Mouse (Mus musculus): ENCODE results near the gene Slc22a21. TPM values are rescaled to one million over a fixed set of nuclear protein-coding genes. Genes with fewer than 3 reads are reported as not detected.
"Not testable (repeated sequence)": the region's sequence is repeated elsewhere in the genome, so short reads cannot be mapped to it uniquely, and the experiment has no call there.

The Slc22a21 gene
- 5.3 and 5.9 TPM in 2 replicates for total RNA-seq (2021)
- long read RNA-seq, partial matches to known transcripts: 0 of 4 reads
- long read RNA-seq, other reads (novel, unspliced or antisense): 3 of 4 reads

- peak; percentile 75 for DNase-seq
Measured at GRCm38 (mm10) chr11:53979788-53980621, at the start of gene Slc22a21. Gene Slc22a21 (minus strand): TSS chr11:53980332.

DNA sequence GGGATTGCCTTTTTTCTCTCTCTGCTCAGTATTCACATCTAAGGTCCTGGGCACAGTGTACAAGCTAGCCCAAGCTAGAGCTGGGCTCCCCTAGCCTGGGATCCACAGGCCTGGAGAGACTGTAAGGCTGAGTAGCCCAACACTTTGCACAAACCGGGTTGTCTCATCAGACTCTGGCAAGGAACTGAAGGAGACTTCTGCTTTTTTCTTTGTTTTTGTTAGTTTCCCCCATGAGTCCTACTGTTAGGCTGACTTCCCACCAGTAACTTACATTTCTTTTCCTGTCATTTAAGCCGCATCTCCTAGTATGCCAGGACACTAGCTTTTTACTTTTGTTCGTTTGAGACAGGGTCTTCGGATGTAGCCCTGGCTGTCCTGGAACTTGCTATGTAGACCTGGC is 48.9 kb upstream of the Slc22a21 start:
- no peak for DNase-seq

DNA sequence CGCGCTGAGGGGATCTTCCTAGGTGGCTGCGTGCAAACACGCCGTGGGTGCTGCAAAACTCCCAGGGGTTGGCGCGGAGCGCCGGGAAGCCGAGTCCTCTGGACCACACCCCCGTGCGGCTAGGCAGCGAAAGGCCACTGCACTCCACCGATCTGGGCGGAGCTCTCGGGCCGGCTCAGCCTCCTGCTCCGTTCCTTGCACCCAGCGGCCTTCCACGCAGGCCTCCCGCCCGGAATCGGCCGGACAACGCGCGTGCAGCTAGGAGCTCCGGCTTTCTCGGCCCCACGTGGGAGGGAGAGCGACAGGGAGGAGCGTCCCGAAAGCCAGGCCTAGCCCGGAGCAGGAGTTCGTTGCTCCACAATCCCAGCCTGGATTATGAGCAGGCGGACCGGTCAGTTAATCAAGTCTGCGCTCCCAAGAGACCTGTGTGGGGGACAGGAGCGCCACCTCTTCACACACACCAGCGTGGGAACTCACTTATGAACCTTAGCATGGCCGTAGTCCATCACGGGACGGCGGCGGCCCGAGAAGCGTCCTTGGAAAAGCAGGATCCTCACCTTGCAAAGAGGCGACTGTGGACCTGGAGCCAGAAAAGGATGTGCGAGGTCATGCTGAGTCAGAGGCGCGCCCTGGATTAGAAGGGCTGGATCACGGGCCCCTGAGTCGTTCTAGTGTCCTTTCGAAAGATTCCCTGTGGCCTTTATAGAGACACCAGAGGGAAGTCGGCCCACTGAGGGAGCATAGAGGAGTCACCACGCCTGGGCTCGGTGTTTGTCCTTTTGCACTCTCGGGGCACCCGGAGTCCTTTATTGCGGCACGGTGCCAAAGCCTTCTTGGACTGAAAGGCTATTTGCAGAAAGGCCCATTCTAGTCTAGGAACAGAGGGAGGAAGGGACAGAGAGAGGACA is 48.2 kb upstream of the Slc22a21 start, which contains the start of gene Slc22a4:
TSS of gene Slc22a4 (minus strand) at position 47 of the 908 bp plus-strand sequence.
- peak; percentile 88 for DNase-seq

- no peak for DNase-seq
Measured at GRCm38 (mm10) chr11:54027131-54028043, 47.3 kb upstream of the Slc22a21 start.

DNA sequence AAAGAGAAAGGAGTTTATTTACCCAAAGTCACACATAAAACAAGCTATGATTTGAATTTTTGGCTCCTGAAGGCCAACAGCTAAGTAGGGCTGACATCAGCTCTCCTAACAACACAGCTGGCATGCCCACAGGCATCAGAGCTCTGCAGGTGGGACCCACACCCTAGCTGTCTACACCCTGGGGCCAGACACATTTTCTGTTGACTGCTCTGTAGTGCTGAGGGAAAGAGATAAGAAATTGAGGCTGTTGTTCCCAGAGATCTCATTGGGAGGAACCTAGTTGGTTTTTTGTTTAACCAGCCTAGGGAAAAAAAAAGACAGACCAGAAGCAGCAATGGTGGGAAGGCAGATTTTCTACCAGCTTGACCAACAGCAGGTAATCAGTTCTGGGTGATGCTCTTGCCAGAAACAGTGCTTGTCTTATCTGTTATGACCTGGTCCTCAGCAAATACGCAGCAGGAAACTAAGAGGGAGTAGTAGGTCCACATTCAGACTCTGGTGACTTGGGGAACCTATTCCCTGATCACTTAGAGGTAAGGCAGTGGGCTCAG is 46.4 kb upstream of the Slc22a21 start:
- no peak for DNase-seq

DNA sequence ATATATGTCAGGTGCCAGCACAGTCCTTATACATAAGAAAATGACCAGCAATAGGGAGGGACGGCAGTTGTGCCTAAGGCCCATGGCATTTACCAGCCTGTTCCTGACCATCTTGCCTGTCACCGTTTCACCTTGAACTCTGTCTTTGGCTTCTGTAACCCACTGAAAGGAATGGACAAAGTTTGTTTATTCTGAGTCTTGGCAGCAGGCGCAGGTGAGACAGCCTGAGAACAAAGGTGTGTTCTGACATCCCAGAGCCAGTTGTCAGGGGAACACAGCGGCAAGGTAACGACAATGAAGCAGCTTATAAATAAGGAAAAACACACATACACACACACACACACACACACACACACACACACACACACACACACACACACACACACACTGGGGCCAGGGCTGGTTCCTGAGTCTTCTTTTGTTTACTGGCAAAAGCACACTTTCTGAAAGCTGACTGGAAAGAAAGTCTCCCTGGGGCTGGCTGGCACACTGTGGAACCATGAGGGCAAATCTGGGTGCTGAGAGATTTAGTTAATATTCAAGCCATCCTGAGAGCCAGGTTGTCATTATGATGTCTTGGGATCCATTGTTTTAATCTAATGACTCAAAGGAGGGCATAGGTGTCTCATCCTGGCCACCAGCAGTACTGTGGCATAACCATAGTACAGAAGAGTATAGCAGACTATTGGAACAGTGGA is 41.4 kb upstream of the Slc22a21 start:
- DNase-seq: no peak

- DNase-seq: no peak
Measured at GRCm38 (mm10) chr11:54018893-54019732, 39.0 kb upstream of the Slc22a21 start.

DNA sequence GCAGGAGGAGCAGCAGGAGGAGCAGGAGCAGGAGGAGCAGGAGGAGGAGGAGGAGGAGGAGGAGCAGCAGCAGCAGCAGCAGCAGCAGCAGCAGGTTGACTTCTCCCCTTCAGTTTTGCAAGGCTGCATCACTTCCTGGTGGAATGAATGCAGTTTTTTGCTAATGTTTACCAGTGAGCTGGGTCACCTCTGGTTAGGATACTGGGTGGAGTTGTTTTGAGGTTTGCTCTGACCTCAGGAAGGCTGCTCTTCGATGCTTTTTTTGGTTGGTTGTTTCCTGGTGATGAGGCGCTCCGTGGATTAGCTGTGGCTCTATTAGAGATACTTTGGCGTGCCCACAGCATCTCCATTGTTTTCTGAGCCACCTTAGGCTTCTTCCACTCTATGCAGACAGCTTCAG is 37.5 kb upstream of the Slc22a21 start:
- DNase-seq: no peak

DNA sequence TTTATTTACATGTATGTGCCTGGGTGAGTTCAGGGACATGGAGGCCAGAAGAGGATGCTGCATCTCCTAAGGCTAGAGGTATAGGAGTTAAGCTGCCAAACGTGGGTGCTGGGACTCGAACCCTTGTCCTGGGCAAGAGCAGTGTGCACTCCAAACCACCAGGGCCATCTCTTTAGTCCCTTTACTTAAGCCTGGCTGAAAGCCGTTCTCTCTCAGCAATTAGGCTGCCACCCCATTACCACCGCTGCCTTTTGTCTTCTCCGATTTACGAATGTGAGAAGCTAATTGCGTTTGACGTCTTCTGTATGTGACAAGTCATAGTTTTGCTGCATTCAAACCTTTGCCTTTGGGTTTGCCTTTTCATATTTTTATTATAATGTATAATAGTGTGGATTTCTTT is 35.9 kb upstream of the Slc22a21 start:
- no peak for DNase-seq

DNA sequence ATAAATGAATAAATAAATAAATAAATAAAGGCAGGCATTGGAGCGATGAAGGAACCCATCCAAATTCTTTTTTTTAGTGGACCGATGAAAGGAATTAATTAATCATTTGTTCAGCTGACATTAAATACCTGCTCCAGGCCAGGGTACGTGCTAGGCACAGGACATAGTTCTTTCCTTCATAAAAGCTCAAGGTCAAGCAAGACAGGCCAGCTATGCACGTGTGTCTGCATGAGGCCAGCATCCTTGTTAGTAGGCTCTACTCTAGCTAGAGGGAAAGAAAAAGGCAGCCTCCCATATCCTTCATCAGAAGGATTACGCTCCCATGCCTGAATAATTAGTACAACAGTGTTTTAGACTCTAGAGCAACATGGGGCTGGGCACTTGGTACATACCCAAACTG is 32.8 kb upstream of the Slc22a21 start:
- no peak for DNase-seq

- DNase-seq: no peak
Measured at GRCm38 (mm10) chr11:54011255-54011654, 31.1 kb upstream of the Slc22a21 start.

GRCm38 (mm10) chr11:54008416-54008920 is 28.3 kb upstream of the Slc22a21 start:
- no peak for DNase-seq

DNA sequence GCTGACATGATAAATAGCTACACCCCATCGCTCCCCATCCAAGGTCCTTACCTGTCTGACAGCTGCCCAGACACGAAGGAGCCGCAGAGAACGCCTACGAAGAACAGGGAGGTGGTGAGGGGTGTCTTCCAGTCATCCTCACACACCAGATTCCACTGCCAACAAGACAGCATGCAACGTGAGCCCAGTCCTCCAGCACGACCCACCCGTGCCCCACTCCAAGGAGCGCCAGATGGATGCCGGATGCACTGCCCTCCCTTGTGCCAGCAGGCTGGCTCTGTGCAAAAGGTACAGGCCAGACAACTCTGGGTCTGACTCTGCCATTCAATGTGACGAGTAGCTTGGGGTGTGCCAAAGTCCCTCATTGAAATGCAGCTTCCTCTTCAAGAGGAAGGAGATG is 27.6 kb upstream of the Slc22a21 start:
- peak; percentile 15 for DNase-seq

DNA sequence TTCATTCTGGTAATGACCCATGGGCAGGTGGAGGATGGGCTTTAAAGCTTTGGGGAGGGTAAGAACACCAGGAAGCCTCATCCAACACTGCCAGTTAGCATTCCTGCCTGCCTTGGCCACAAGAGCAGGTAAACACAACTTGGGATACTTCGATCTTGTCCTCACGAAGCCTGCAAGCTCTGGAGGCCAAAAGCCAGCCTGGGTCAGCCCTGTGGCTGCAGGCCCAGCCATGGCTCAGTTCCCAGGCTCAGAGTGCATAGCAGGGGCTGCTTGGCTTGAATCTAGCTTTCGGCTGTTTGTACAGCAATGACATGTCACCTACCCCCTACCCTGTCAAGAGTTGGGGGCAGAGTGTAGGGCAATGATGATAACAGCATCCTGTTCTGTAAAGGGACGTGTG is 26.8 kb upstream of the Slc22a21 start:
- peak; percentile 55 for DNase-seq

DNA sequence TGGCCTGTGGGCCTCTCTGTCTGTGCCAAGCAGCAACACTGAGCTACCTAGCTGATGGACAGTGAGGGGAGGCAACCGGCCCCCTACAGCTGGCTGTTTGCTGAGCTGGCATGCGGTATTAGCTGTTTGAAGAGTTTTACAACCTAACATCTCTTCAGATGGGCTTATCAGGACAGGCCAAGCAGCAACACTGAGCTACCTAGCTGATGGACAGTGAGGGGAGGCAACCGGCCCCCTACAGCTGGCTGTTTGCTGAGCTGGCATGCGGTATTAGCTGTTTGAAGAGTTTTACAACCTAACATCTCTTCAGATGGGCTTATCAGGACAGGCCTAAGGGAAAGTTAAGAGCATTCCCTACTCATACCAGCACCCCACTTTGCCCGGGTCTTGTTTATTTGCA is 26.2 kb upstream of the Slc22a21 start:
- not testable (repeated sequence) for DNase-seq

- no peak for DNase-seq
Measured at GRCm38 (mm10) chr11:54004734-54005133, 24.6 kb upstream of the Slc22a21 start.

DNA sequence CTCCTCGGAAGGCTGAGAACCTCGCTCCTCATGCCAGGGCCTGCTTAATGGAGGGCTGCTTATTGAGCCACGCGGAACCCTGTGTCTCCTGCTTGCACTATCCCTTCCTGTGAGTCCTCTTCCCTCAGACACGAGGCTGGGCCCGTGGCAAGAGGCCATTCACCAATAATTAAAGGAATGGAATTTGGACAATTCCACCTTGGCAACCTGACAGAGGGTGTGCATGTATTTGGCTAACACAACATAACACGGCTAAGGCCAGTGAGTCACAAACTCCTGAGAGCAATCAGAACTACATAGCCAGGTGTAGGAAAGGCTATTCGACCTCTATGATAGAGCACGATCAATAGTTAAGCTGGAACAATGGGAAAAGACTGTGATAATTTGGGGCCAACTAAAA is 24.1 kb upstream of the Slc22a21 start:
- no peak for DNase-seq

DNA sequence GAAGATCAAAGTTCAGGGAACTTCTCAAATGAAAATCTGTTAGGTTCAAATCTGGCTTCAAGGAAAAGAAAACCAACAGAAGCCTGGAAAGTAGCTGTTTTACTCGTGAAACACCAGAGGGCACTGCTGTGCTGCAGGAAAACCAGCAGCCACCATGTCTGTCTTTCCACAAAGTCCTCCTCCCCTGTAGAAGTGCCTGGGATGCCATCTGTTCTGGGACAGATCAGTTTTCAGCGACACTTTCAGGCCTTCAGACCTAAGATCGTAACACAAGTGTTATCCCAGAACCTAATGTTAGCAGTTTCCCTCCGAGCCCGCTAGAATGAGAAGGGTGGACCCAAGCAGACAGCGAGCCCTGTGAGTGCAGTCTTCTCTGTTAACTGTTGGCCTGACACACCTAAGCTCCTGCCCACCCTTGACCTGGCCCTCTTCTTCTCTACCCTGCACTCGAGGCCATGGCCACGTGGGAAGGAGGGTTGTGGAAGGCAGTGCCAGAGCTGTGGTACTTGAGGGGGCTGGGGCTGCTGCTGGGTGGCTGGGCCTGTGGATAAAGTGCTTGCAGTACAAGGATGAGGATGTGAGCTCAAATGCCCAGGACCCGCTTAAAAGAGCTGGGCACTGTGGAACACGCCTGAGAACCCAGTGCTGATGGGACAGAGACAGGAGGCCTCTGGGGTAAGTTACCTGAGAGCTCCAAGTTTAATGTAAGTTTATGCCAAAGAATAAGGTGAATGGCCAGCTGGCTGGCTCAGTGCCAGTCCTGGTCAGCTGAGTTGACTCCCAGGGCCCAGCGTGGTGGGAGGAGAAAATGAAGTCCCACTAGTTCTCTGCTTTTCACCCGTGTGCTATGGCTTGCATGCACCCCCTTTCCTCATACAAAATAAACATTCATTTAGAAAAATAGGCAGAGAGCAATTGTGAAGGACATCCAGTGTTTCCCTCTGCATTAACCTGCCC is 22.9 kb upstream of the Slc22a21 start:
- DNase-seq: peak; percentile 44
